Mouse (Mus musculus): ENCODE results near the gene Fam169b. TPM values are rescaled to one million over a fixed set of nuclear protein-coding genes. Genes with fewer than 3 reads are reported as not detected.

Fam169b gene
- total and polyA plus RNA-seq, 3 experiments = 0.16 to 0.61 TPM; not detected in 1

GRCm38 (mm10) chr7:68293997-68294789 is 20.6 kb downstream of the Fam169b start:
- DNase-seq = no peak
- no peak overlapping the region for H3K27ac ChIP-seq
- H3K79me2 ChIP-seq (replicated peaks; ENCODE audit: control insufficient read depth, insufficient read depth, low read length) = no peaks in the 10 kb centered on the region
- H3K4me3 ChIP-seq = no peak overlapping the region
- no peak overlapping the region for H3K9ac ChIP-seq (ENCODE audit: low read depth, low read length)
- no peak for TF ChIP-seq CTCF (IDR thresholded peaks at IDR 0.05)
- TF ChIP-seq POLR2A (IDR thresholded peaks at IDR 0.05; ENCODE audit: insufficient read depth, low read depth, low read length) = no peak
- intact Hi-C loops (cut with DNase I) = loop anchor here (10.0 kb wide), 1 partner anchor 109 kb away; no protein-coding TSS in a partner anchor
- no peaks in the 10 kb centered on the region for H3K4me1 ChIP-seq (ENCODE audit: control insufficient read depth, insufficient read depth, low read length)
- 55% methylated on average over 16 of the region's 16 CpGs for WGBS
- no peaks in the 10 kb centered on the region for H3K27me3 ChIP-seq (ENCODE audit: control insufficient read depth, insufficient read depth, low read length)
- no peaks in the 10 kb centered on the region for H3K36me3 ChIP-seq (ENCODE audit: control insufficient read depth, insufficient read depth, low read length)

- intact Hi-C loops (cut with DNase I) = loop anchor here (10.0 kb wide), 1 partner anchor 112 kb away; no protein-coding TSS in a partner anchor
- 77% methylated on average over 5 of the region's 5 CpGs for WGBS
- no peak for DNase-seq
Measured at GRCm38 (mm10) chr7:68296487-68296886, 22.8 kb downstream of the Fam169b start.

DNA sequence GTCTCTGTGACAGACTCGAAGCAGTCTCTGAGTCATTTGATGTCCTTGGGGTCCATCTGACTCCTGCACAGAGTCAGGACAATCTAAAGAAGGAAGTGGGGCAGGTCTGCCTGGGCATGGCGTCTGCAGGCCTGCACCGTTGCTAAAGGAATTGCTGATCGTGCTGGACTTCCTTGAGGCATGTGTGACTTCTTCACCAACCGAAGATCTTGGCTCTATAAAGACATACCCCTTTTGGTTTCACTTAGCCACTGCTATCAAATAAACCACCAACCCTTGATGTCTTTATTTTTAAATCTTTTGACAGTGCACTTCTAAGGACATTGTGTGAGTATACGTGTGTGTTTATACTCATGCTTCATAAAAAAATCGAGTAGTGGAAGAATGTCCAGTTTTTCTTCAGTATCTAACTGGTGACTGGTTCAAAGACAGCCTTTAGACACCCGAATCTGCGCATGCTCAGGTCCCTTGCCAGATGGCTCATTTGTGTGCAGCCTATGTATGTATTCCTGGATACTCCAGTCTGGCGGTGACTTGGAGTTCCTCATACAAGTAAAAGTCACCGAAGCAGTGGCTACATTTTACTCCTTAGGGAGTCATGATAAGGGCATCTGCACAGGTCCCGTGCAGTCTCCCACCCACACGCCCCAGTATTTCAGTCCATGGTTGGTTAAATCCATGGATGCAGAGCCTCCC is 24.9 kb downstream of the Fam169b start:
- H3K79me2 ChIP-seq (replicated peaks; ENCODE audit: control insufficient read depth, insufficient read depth, low read length) = no peaks in the 10 kb centered on the region
- no peak overlapping the region for H3K4me3 ChIP-seq
- no peaks in the 10 kb centered on the region for H3K27me3 ChIP-seq (ENCODE audit: control insufficient read depth, insufficient read depth, low read length)
- H3K36me3 ChIP-seq (ENCODE audit: control insufficient read depth, insufficient read depth, low read length) = no peaks in the 10 kb centered on the region
- intact Hi-C loops (cut with DNase I) = loop anchor here (10.0 kb wide), 1 partner anchor 114 kb away; no protein-coding TSS in a partner anchor
- 77% methylated on average over 13 of the region's 13 CpGs for WGBS
- no peak for TF ChIP-seq EP300 (IDR thresholded peaks at IDR 0.05; ENCODE audit: insufficient read depth, low read depth, low read length)
- no peak for TF ChIP-seq POLR2A (IDR thresholded peaks at IDR 0.05; ENCODE audit: insufficient read depth, low read depth, low read length)
- no peak for TF ChIP-seq CTCF (IDR thresholded peaks at IDR 0.05)
- H3K27ac ChIP-seq = no peak overlapping the region
- no peaks in the 10 kb centered on the region; the same call in 1 of the 2 replicates for H3K4me1 ChIP-seq (ENCODE audit: control insufficient read depth, insufficient read depth, low read length)
- H3K9ac ChIP-seq (ENCODE audit: low read depth, low read length) = no peak overlapping the region
- no peak for DNase-seq

More at GRCm38 (mm10) chr7:68296487-68296886, 22.8 kb downstream of the Fam169b start:
- H3K4me1 ChIP-seq (ENCODE audit: control insufficient read depth, insufficient read depth, low read length) = no peaks in the 10 kb centered on the region
- no peaks in the 10 kb centered on the region for H3K27me3 ChIP-seq (ENCODE audit: control insufficient read depth, insufficient read depth, low read length)
- H3K27ac ChIP-seq = no peak overlapping the region
- H3K4me3 ChIP-seq = no peak overlapping the region
- H3K9ac ChIP-seq (ENCODE audit: low read depth, low read length) = no peak overlapping the region
- H3K79me2 ChIP-seq (replicated peaks; ENCODE audit: control insufficient read depth, insufficient read depth, low read length) = no peaks in the 10 kb centered on the region
- H3K36me3 ChIP-seq (ENCODE audit: control insufficient read depth, insufficient read depth, low read length) = no peaks in the 10 kb centered on the region
- TF ChIP-seq CTCF (IDR thresholded peaks at IDR 0.05) = no peak
- no peak for TF ChIP-seq POLR2A (IDR thresholded peaks at IDR 0.05; ENCODE audit: insufficient read depth, low read depth, low read length)
- TF ChIP-seq EP300 (IDR thresholded peaks at IDR 0.05; ENCODE audit: insufficient read depth, low read depth, low read length) = no peak

DNA sequence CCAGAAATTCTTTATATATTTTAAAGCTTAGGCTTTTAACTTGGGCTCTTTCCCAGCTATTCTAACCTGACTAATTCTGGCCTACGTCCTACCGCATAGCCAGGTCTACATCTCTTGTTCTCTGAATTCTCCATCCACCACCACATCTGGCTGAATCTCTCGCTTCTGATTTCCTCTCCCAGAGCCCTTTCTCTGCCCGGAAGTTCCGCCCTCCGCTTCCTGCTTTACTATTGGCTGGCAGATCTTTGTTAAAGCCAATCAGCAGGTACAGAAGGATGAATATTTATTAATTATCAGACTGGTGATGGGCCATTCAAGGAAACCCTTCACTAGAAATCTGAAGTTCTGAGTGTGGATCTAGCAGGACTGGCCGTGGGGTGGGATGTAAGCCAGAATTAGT is 27.5 kb downstream of the Fam169b start:
- no peak for TF ChIP-seq CTCF (IDR thresholded peaks at IDR 0.05)
- no peak for TF ChIP-seq POLR2A (IDR thresholded peaks at IDR 0.05; ENCODE audit: insufficient read depth, low read depth, low read length)
- TF ChIP-seq EP300 (IDR thresholded peaks at IDR 0.05; ENCODE audit: insufficient read depth, low read depth, low read length) = no peak
- Histone ChIP-seq H3K4me3 (no peak overlapping the region), H3K79me2 (replicated peaks; ENCODE audit: control insufficient read depth, insufficient read depth, low read length) (no peaks in the 10 kb centered on the region), H3K9ac (ENCODE audit: low read depth, low read length) (no peak overlapping the region), H3K27me3 (ENCODE audit: control insufficient read depth, insufficient read depth, low read length) (no peaks in the 10 kb centered on the region), H3K4me1 (ENCODE audit: control insufficient read depth, insufficient read depth, low read length) (no peaks in the 10 kb centered on the region; the same call in 1 of the 2 replicates), H3K27ac (no peak overlapping the region), H3K36me3 (ENCODE audit: control insufficient read depth, insufficient read depth, low read length) (no peaks in the 10 kb centered on the region)
- 75% methylated on average over 7 of the region's 7 CpGs for WGBS
- intact Hi-C loops (cut with DNase I) = loop anchor here (5.0 kb wide), 5 partner anchors 39 to 349 kb away; partner anchors contain the start of genes Igf1r and Pgpep1l
- DNase-seq = no peak

- Histone ChIP-seq H3K36me3 (ENCODE audit: control insufficient read depth, insufficient read depth, low read length) (no peaks in the 10 kb centered on the region), H3K79me2 (replicated peaks; ENCODE audit: control insufficient read depth, insufficient read depth, low read length) (no peaks in the 10 kb centered on the region), H3K4me3 (peak overlapping the region; percentile 31), H3K27me3 (ENCODE audit: control insufficient read depth, insufficient read depth, low read length) (no peaks in the 10 kb centered on the region), H3K27ac (no peak overlapping the region), H3K4me1 (ENCODE audit: control insufficient read depth, insufficient read depth, low read length) (no peaks in the 10 kb centered on the region; the same call in 1 of the 2 replicates), H3K9ac (ENCODE audit: low read depth, low read length) (peak overlapping the region; percentile 9; the same call in 1 of the 2 replicates)
- DNase-seq = peak; percentile 61 to 64
- WGBS = 16% methylated on average over 18 of the region's 18 CpGs
- intact Hi-C loops (cut with DNase I) = loop anchor here (1.0 to 5.0 kb wide), 7 partner anchors 41 to 515 kb away; partner anchors contain the start of genes Igf1r and Pgpep1l
- TF ChIP-seq CTCF (IDR thresholded peaks at IDR 0.05) (peak; percentile 96), EP300 (IDR thresholded peaks at IDR 0.05; ENCODE audit: insufficient read depth, low read depth, low read length) (no peak)
Measured at GRCm38 (mm10) chr7:68302586-68303433, 29.2 kb downstream of the Fam169b start.

Data from heart, adult 2 months (tissue).